Mouse (Mus musculus): ENCODE measurements around the gene Slc24a3.

Slc24a3 gene

GRCm38 (mm10) chr2:145197076-145197475, 29.5 kb downstream of the Slc24a3 start:
- DNase-seq (ENCODE audit: low read depth, low spot score): no peak

- DNase-seq (ENCODE audit: low read depth, low spot score): no peak
Observed at GRCm38 (mm10) chr2:145213587-145213986, 46.0 kb downstream of the Slc24a3 start.

GRCm38 (mm10) chr2:145214086-145214831, 46.7 kb downstream of the Slc24a3 start:
- no peak for DNase-seq (ENCODE audit: low read depth, low spot score)

GRCm38 (mm10) chr2:145216580-145216979, 49.0 kb downstream of the Slc24a3 start:
- DNase-seq (ENCODE audit: low read depth, low spot score): no peak

- DNase-seq (ENCODE audit: low read depth, low spot score): no peak
Observed at GRCm38 (mm10) chr2:145217422-145217821, 49.9 kb downstream of the Slc24a3 start.

GRCm38 (mm10) chr2:145219246-145219645, 51.7 kb downstream of the Slc24a3 start:
- DNase-seq (ENCODE audit: low read depth, low spot score): no peak

GRCm38 (mm10) chr2:145223646-145224045, 56.1 kb downstream of the Slc24a3 start:
- DNase-seq (ENCODE audit: low read depth, low spot score): no peak

GRCm38 (mm10) chr2:145225640-145226039, 58.1 kb downstream of the Slc24a3 start:
- DNase-seq (ENCODE audit: low read depth, low spot score): no peak

GRCm38 (mm10) chr2:145226100-145226499, 58.5 kb downstream of the Slc24a3 start:
- no peak for DNase-seq (ENCODE audit: low read depth, low spot score)

GRCm38 (mm10) chr2:145227351-145227750, 59.8 kb downstream of the Slc24a3 start:
- no peak for DNase-seq (ENCODE audit: low read depth, low spot score)

GRCm38 (mm10) chr2:145232764-145233484, 65.4 kb downstream of the Slc24a3 start:
- DNase-seq (ENCODE audit: low read depth, low spot score): no peak

GRCm38 (mm10) chr2:145233547-145234398, 66.2 kb downstream of the Slc24a3 start:
- no peak for DNase-seq (ENCODE audit: low read depth, low spot score)

- no peak for DNase-seq (ENCODE audit: low read depth, low spot score)
Observed at GRCm38 (mm10) chr2:145246384-145246783, 78.8 kb downstream of the Slc24a3 start.

- no peak for DNase-seq (ENCODE audit: low read depth, low spot score)
Observed at GRCm38 (mm10) chr2:145248185-145248584, 80.6 kb downstream of the Slc24a3 start.

GRCm38 (mm10) chr2:145257332-145257731, 89.8 kb downstream of the Slc24a3 start:
- no peak for DNase-seq (ENCODE audit: low read depth, low spot score)

- no peak for DNase-seq (ENCODE audit: low read depth, low spot score)
Observed at GRCm38 (mm10) chr2:145257855-145258254, 90.3 kb downstream of the Slc24a3 start.

GRCm38 (mm10) chr2:145260574-145260973, 93.0 kb downstream of the Slc24a3 start:
- DNase-seq (ENCODE audit: low read depth, low spot score): no peak

GRCm38 (mm10) chr2:145262153-145262552, 94.6 kb downstream of the Slc24a3 start:
- no peak for DNase-seq (ENCODE audit: low read depth, low spot score)

GRCm38 (mm10) chr2:145266723-145267122, 99.2 kb downstream of the Slc24a3 start:
- no peak for DNase-seq (ENCODE audit: low read depth, low spot score)

- no peak for DNase-seq (ENCODE audit: low read depth, low spot score)
Observed at GRCm38 (mm10) chr2:145268971-145269370, 101.4 kb downstream of the Slc24a3 start.

- DNase-seq (ENCODE audit: low read depth, low spot score): no peak
Observed at GRCm38 (mm10) chr2:145269410-145269809, 101.9 kb downstream of the Slc24a3 start.
